Mouse (Mus musculus) stomach, embryonic 15.5 days (tissue): Measurements from ENCODE around the gene Atp8a1. TPM values are rescaled to one million over a fixed set of nuclear protein-coding genes. Genes with fewer than 3 reads are reported as not detected.

Source experiments
- ATAC-seq: fragments of 200-750 bp; cut with Nextera tagmentation; 2 replicates; pipeline ENCODE4 v1.8.0; 2017; ENCODE audit warnings: low read depth, moderate number of reproducible peaks, moderate TSS enrichment; ENCODE audit not compliant: insufficient read depth, low FRiP score
- H3K27ac ChIP-seq: fragments of 300-500 bp; sonication (generic); 2 replicates; pipeline ENCODE4 v1.5.1; 2015; ENCODE audit warnings: mild to moderate bottlenecking, inconsistent platforms
- H3K27me3 ChIP-seq: fragments of 300-500 bp; sonication (generic); replicated peaks from 2 replicates; pipeline ENCODE4 v1.6.1; 2015; ENCODE audit warnings: inconsistent platforms
- H3K36me3 ChIP-seq: fragments of 300-500 bp; sonication (generic); 2 replicates; pipeline ENCODE4 v1.6.1; 2015; ENCODE audit warnings: inconsistent platforms
- H3K4me1 ChIP-seq: fragments of 300-500 bp; sonication (generic); 2 replicates; pipeline ENCODE4 v1.6.1; 2015; ENCODE audit warnings: inconsistent platforms
- H3K4me2 ChIP-seq: fragments of 300-500 bp; sonication (generic); 2 replicates; pipeline ENCODE4 v1.6.1; 2015; ENCODE audit warnings: mild to moderate bottlenecking, inconsistent platforms
- H3K4me3 ChIP-seq: fragments of 300-500 bp; sonication (generic); replicated peaks from 2 replicates; pipeline ENCODE4 v1.5.1; 2015; ENCODE audit warnings: inconsistent platforms
- H3K9ac ChIP-seq: fragments of 300-500 bp; sonication (generic); 2 replicates; pipeline ENCODE4 v1.6.1; 2015; ENCODE audit warnings: inconsistent platforms
- H3K9me3 ChIP-seq: fragments of 300-500 bp; sonication (generic); 2 replicates; pipeline ENCODE4 v1.6.1; 2016; ENCODE audit warnings: inconsistent platforms
- WGBS: fragments of 180-500 bp; shearing (Covaris S2); methylation state at CpG from one replicate; pipeline ENCODE4 v1.1.7; 2015; 5-methylcytosine and 5-hydroxymethylcytosine counted together
- polyA plus RNA-seq: library from polyadenylated mRNA; unstranded; fragments of >200 nt; fragmentation: Nextera tagmentation; extraction: Ambion mirVana; gene quantifications from 2 replicates; pipeline ENCODE4 v1.2.1, GENCODE M21; 2015

Atp8a1 gene
- polyA plus RNA-seq, 1 experiment from 2014 or later, result 13.5 TPM

DNA sequence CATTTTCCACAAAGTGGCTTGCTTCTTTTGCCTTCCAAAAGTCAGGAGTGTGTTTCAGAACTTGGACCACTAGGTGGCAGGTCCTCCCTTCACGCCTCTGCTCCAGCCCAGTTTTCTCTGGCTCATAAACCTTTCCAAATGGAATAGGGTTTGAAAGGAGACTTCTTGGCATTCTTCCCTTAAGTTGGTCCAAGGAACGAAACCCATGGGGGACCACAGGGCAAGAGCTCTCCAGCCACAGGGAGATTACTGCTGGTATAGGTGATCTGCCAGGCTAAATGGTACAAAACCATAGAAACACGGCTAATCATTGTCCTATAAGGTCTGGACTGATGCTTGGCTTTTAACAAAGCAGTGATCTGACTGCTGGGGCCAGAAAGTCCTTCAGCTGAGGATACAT lies 95.2 kb downstream of the Atp8a1 start:
- no peak overlapping the region for H3K9ac ChIP-seq
- H3K4me1 ChIP-seq, result no peaks in the 10 kb centered on the region
- 48% methylated on average over 3 of the region's 3 CpGs for WGBS
- H3K36me3 ChIP-seq, result no peaks in the 10 kb centered on the region
- no peak overlapping the region for H3K27ac ChIP-seq
- no peak overlapping the region for H3K4me3 ChIP-seq
- no peaks in the 10 kb centered on the region for H3K27me3 ChIP-seq
- no peak for ATAC-seq
- H3K4me2 ChIP-seq, result no peak overlapping the region
- H3K9me3 ChIP-seq, result no peaks in the 10 kb centered on the region

DNA sequence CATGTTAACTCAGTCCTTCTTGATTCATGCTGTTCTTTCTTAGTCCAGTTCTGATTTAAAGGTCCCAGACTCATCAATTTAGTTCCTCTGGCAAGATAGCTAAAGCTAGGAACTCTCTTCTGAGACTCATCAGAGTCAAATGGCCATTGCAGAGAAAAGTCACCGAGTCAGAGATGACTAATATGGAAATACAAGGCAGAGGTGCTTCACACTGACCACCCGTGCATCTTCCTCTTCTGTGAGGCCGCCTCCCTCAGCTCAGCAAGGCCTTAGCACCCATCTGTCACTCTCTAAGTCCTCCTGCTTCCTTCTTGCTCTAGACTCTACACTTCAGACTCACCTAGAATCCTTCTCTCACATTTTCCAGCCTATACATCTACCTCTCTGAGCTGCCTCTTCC lies 108.0 kb downstream of the Atp8a1 start:
- Histone ChIP-seq H3K4me2 (no peak overlapping the region), H3K27me3 (no peaks in the 10 kb centered on the region), H3K36me3 (no peaks in the 10 kb centered on the region), H3K9me3 (no peaks in the 10 kb centered on the region), H3K4me3 (no peak overlapping the region), H3K9ac (no peak overlapping the region), H3K4me1 (no peaks in the 10 kb centered on the region), H3K27ac (no peak overlapping the region)
- ATAC-seq, result no peak
- 73% methylated on average over 3 of the region's 3 CpGs for WGBS

DNA sequence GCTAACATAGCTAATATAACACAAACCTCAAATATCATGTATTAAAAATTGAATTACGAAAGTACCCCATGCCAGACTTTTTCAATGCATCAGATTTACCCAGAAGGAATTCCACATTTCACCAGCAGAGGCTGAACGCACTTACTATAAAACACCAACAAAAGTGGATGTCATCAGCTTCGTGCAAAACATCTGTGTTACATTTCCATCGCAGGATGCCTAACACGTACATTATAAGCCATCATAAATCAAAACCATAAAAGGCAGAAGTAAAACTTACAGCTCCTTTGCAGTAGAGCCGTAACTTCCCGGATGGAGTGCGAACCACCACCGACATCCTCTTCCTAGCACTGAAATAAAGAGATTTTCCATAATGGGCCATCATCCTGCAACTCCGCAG lies 109.1 kb downstream of the Atp8a1 start:
- H3K4me2 ChIP-seq, result no peak overlapping the region
- WGBS, result 69% methylated on average over 10 of the region's 10 CpGs
- H3K27me3 ChIP-seq, result no peaks in the 10 kb centered on the region
- H3K4me3 ChIP-seq, result no peak overlapping the region
- no peak for ATAC-seq
- no peak overlapping the region for H3K27ac ChIP-seq
- no peaks in the 10 kb centered on the region for H3K9me3 ChIP-seq
- no peak overlapping the region for H3K9ac ChIP-seq
- H3K4me1 ChIP-seq, result no peaks in the 10 kb centered on the region
- no peaks in the 10 kb centered on the region for H3K36me3 ChIP-seq

DNA sequence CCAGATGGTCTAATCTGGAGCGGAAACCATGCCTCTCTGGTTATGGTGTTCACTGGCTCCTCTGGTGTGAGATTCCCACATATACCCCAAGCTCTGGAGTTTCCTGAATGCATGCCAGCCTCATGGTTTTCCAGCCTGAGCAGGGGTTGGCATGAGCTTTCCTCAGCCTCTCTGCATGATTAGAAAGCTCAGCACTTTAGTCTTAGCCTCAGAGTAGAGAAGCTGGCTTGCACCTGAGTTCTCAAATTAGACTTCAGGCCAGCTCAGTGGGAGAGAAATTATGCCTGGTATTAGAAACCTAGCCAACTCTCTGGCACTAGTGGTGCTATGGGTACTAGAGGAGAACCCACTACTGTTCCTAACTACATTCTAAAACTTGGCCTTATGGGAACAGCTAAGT lies 111.5 kb downstream of the Atp8a1 start:
- Histone ChIP-seq H3K27ac (no peak overlapping the region), H3K27me3 (no peaks in the 10 kb centered on the region), H3K9ac (no peak overlapping the region), H3K4me1 (no peaks in the 10 kb centered on the region), H3K4me2 (no peak overlapping the region), H3K36me3 (no peaks in the 10 kb centered on the region), H3K9me3 (no peaks in the 10 kb centered on the region), H3K4me3 (no peak overlapping the region)
- ATAC-seq, result no peak
- WGBS, result 97% methylated on average over 1 of the region's 1 CpGs

DNA sequence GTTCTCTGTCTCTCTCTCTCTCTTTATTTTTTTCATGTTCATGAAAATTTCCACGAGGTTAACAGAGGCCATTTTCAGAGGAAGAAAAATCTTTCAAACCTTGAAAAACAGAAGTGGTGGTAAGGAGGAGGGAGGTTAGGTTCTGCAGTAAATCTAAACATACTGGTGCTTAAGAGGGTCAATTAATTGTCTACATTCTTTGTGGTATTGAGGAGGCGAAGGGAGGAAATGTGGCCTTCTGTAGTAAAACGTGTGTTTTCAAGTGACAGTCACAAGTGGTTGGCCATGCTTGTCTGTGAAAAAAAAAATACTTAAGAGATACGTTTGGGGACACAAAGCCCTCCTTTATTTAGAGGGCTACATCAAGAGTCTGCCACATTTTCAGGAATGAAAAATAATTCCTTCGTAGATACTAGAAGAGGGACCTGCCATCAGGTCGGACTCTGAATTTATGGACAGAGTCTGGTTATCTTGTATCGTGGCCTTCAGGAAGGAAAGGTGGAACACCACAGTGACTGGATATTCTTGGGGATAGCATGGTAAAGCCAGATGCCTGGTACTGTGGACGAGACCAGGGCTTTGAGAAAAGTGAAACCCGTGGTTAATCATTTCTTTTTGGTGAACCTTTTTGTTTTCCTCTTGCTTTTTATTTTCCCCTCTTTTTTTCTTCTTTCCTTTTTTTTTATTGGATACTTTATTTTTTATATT lies 113.5 kb downstream of the Atp8a1 start:
- ATAC-seq, result no peak

DNA sequence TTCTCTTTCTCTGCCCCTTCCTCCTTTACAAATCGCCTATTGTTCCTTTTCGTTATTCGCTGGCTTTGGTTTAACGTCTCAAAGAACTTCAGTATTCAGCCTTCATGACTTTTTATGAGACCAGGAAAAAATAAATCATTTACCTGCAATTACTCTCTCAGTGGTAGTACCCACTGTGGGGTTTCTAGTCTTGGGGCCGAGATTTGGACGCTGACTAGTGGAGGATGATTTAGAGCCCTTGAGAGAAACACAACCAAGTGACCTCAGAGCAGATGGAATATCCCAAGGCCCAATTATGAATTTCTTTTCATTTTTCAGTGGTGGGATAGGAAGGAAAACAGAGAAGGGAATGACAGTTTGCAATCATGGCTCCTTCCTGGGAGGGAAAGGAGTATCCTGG lies 114.1 kb downstream of the Atp8a1 start:
- Histone ChIP-seq H3K4me2 (no peak overlapping the region), H3K36me3 (no peaks in the 10 kb centered on the region), H3K4me3 (no peak overlapping the region), H3K27ac (no peak overlapping the region), H3K27me3 (no peaks in the 10 kb centered on the region), H3K9me3 (no peaks in the 10 kb centered on the region), H3K9ac (no peak overlapping the region), H3K4me1 (no peaks in the 10 kb centered on the region)
- ATAC-seq, result no peak
- 76% methylated on average over 6 of the region's 6 CpGs for WGBS

More for the DNA sequence above, 113.5 kb downstream of the Atp8a1 start:
- Histone ChIP-seq H3K4me2 (no peak overlapping the region), H3K27ac (no peak overlapping the region), H3K27me3 (no peaks in the 10 kb centered on the region), H3K9me3 (no peaks in the 10 kb centered on the region), H3K4me1 (no peaks in the 10 kb centered on the region), H3K36me3 (no peaks in the 10 kb centered on the region), H3K4me3 (no peak overlapping the region), H3K9ac (no peak overlapping the region)
- 64% methylated on average over 9 of the region's 9 CpGs for WGBS

DNA sequence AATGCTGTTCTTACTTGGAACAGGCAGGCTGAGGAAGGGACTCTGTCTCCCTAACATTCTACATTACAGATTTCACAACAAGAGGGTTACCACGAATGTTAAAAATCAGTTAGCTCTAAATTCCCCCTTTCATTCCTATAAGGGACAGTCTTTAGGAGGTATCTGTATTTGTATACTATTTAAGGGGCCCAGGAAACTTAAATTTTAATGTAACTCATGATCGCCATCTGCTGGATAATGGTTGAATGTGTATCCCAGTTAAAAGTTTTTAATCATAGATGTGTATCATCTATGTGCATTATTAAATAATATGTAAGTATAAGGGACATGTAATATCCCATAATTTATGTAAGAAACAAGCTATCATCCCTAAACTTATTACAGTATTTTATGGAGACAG lies 119.5 kb downstream of the Atp8a1 start:
- Histone ChIP-seq H3K9ac (no peak overlapping the region), H3K4me2 (no peak overlapping the region), H3K27me3 (no peaks in the 10 kb centered on the region), H3K4me3 (no peak overlapping the region), H3K9me3 (no peaks in the 10 kb centered on the region), H3K27ac (no peak overlapping the region), H3K4me1 (no peaks in the 10 kb centered on the region), H3K36me3 (no peaks in the 10 kb centered on the region)
- 11% methylated on average over 2 of the region's 2 CpGs for WGBS
- no peak for ATAC-seq

DNA sequence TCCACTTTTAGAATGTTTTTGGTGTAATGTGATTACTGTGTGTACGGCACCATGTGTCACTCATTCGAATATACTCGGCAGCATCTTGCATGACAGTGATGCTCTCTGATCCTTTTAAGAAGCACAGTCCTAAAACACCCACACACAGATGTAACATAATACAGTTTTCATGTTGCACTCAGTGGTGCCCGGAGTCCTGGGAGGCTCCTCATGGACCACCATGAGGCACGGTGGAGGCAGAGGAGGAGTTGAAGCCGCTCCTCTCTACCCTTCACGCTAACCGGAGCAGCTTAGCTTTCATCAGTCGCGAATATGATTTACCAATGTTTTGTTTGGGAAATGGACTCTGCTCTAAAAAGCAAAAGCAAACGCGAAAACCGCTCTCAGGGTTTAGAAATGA lies 120.4 kb downstream of the Atp8a1 start:
- Histone ChIP-seq H3K36me3 (no peaks in the 10 kb centered on the region), H3K27ac (no peak overlapping the region), H3K9ac (no peak overlapping the region), H3K4me1 (no peaks in the 10 kb centered on the region), H3K4me2 (no peak overlapping the region), H3K4me3 (no peak overlapping the region), H3K27me3 (no peaks in the 10 kb centered on the region), H3K9me3 (no peaks in the 10 kb centered on the region)
- 81% methylated on average over 13 of the region's 13 CpGs for WGBS
- no peak for ATAC-seq

DNA sequence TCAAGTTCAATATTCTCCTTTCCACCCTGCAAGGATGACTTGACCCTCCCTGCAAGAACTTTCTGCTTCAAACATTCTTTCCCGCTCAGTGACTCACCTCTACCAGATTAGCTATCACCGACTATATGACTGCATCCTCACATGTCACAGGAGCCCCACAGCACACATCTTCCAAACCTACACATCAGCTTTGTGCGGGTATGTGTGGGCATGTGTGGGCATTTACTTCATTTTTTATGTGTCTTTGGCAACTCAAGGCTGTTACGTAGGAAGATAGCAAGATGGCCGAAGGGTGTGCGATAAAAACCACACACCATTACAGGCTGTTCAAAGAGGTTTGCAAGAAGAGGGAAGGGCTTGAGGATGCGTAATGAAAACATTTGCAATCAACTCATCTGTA lies 145.6 kb downstream of the Atp8a1 start:
- no peak overlapping the region for H3K27ac ChIP-seq
- no peaks in the 10 kb centered on the region for H3K27me3 ChIP-seq
- H3K36me3 ChIP-seq, result no peaks in the 10 kb centered on the region
- no peak overlapping the region for H3K4me3 ChIP-seq
- H3K4me1 ChIP-seq, result no peaks in the 10 kb centered on the region
- WGBS, result 91% methylated on average over 7 of the region's 7 CpGs
- H3K4me2 ChIP-seq, result no peak overlapping the region
- no peak overlapping the region for H3K9ac ChIP-seq
- ATAC-seq, result no peak
- no peaks in the 10 kb centered on the region for H3K9me3 ChIP-seq

DNA sequence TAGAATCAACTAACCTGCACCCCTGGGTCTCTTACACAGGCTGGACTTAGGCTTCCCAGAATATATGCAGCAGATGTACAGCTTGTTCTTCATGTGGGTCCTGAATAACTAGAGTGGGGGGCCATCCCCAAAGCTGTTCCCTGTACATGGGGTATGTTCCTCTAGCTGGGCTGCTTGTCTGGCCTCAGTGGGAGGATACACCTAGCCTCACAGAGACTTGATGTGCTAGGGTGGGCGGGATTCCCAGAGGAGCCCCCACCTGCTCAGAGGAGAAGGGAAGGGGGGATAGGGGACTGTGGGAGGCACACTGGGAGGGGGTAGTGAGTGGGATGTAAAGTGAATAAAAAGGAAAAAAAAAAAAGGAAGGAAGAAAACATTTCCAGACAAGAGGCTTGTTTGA lies 147.8 kb downstream of the Atp8a1 start:
- Histone ChIP-seq H3K4me2 (no peak overlapping the region), H3K27me3 (no peaks in the 10 kb centered on the region), H3K4me3 (no peak overlapping the region), H3K36me3 (no peaks in the 10 kb centered on the region), H3K4me1 (no peaks in the 10 kb centered on the region), H3K27ac (no peak overlapping the region), H3K9me3 (no peaks in the 10 kb centered on the region), H3K9ac (no peak overlapping the region)
- no peak for ATAC-seq
- WGBS, result 100% methylated on average over 1 of the region's 1 CpGs

DNA sequence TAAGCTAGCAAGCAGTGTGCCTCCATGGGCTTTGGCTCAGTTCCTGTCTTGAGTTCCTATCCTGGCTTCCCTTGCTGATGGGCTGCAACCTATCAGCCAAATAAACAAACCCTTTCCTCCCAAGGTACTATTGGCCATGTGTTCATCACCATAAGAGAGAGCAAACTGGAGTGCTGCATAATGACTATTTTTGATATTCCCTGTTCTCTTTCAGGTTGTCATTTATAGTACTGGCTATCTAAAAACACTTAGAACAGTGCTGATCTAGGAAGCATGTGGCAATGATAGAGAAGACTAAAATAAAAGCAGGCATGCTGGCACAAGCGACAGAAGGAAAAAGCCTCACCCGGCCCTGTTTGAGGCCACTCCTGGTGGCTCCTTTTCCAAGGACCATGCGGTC lies 149.1 kb downstream of the Atp8a1 start:
- Histone ChIP-seq H3K36me3 (no peaks in the 10 kb centered on the region), H3K27me3 (no peaks in the 10 kb centered on the region), H3K4me2 (no peak overlapping the region), H3K4me1 (no peaks in the 10 kb centered on the region), H3K4me3 (no peak overlapping the region), H3K9ac (no peak overlapping the region), H3K27ac (no peak overlapping the region), H3K9me3 (no peaks in the 10 kb centered on the region)
- ATAC-seq, result no peak
- WGBS, result 93% methylated on average over 3 of the region's 3 CpGs

DNA sequence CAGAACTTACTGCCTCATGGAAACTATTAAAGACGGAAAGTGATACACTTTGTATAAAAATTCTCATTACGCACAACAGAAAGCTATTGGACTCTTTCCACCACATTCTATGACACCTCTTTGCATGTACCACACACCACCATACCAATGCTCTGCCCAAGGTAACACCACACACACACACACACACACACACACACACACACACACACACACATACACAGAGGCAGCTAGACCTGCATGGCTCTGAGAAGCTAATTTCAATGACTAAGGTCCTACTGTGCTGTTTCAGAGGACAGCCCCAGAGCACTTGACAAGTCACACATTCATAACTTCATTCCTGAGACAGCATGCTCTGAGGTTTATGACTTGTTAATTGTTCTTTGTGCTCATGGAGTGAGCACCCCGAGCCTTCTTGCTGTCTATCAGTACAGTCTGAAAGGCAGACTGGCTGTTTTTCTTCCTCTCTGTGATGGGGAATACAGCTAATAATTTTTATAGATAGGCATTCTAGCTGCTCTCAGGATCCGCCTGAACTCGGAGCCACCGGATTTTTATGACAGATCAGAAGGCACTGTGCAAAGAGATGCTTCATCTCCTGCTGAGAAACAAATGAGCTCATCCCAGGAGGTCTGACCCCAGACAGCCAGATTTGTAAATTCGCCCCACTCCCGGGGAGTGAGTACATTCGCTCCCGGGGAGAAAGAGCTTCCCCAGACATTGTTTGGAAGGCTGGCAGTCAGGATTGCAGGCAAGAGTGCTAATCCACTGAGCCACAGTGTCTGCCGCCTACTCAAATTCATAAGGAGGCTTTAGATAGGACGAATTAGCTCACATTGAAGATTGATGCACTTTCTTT lies 150.3 kb downstream of the Atp8a1 start:
- no peaks in the 10 kb centered on the region for H3K9me3 ChIP-seq
- no peak for ATAC-seq
- WGBS, result 27% methylated on average over 12 of the region's 12 CpGs
- H3K27ac ChIP-seq, result no peak overlapping the region
- no peak overlapping the region for H3K9ac ChIP-seq
- no peaks in the 10 kb centered on the region for H3K4me1 ChIP-seq
- H3K4me3 ChIP-seq, result no peak overlapping the region
- no peak overlapping the region for H3K4me2 ChIP-seq
- no peaks in the 10 kb centered on the region for H3K27me3 ChIP-seq
- H3K36me3 ChIP-seq, result no peaks in the 10 kb centered on the region
